ENCODE assay signal across 26 mouse cellular contexts in the genomic region with DNA sequence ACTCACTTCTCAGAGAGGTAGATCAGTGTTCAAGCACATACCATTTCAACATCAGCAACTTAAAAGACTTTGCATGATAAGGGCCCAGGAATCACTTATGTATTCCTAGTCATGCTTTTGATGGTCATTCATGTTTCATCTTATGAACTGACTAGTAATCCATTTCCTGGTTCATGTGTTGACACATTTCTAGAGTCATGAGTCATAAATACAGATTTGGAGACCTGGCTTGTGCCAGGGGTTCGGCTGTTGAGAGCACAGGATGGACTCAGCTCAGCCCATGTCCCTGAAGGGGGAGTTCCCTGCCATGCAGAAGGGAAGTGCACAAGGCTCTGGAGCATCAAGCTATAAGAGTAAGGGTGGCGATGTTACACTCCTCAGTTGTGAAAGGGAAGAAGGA. TPM values are rescaled to one million over a fixed set of nuclear protein-coding genes. Genes with fewer than 3 reads are reported as not detected.
"Had no signal": no experiment of that assay in that cellular context is flagged by ENCODE, and none has a peak within 500 bp of the region (broad histone marks: within the 10 kb centered on the region; RNA-seq: fewer than 3 reads in every experiment).

No protein-coding gene starts in this region.

- H3K27ac ChIP-seq: kidney, embryonic 15.5 days; limb, embryonic 12.5 days; limb, embryonic 15.5 days; liver, embryonic 14.5 days; midbrain, embryonic 12.5 days; neural tube, embryonic 13.5 days; stomach, embryonic 15.5 days had no signal

- H3K4me2 ChIP-seq: kidney, embryonic 15.5 days; limb, embryonic 12.5 days; limb, embryonic 15.5 days; liver, embryonic 11.5 days; lung, embryonic 14.5 days; midbrain, embryonic 12.5 days; neural tube, embryonic 13.5 days; stomach, embryonic 15.5 days had no signal

- H3K9me3 ChIP-seq: limb, embryonic 15.5 days; midbrain, embryonic 12.5 days; neural tube, embryonic 13.5 days; stomach, embryonic 15.5 days had no signal

- H3K36me3 ChIP-seq: kidney, embryonic 15.5 days; limb, embryonic 12.5 days; limb, embryonic 15.5 days; midbrain, embryonic 12.5 days; neural tube, embryonic 13.5 days; stomach, embryonic 15.5 days had no signal

- DNase-seq: kidney, postnatal 10 days; kidney, postnatal 4 days; left cerebral cortex, postnatal 4 days; liver, postnatal 0 days; lung, embryonic 14.5 days; lung, postnatal 10 days; lung, postnatal 36 days; retina, postnatal 1 day; right cerebral cortex, postnatal 25 days; spleen, adult 18-20 months; thymus, adult 18-20 months; thymus, postnatal 14 days; thymus, postnatal 4 days had no signal

- H3K27me3 ChIP-seq: kidney, embryonic 15.5 days; limb, embryonic 12.5 days; limb, embryonic 15.5 days; midbrain, embryonic 12.5 days; neural tube, embryonic 13.5 days; stomach, embryonic 15.5 days had no signal

- ATAC-seq: liver, postnatal 0 days; midbrain, embryonic 16.5 days had no signal

- H3K4me1 ChIP-seq: kidney, embryonic 15.5 days; midbrain, embryonic 12.5 days; neural tube, embryonic 13.5 days; stomach, embryonic 15.5 days had no signal

- H3K9ac ChIP-seq: kidney, embryonic 15.5 days; limb, embryonic 12.5 days; limb, embryonic 15.5 days; liver, embryonic 14.5 days; liver, postnatal 0 days; lung, embryonic 14.5 days; midbrain, embryonic 12.5 days; neural tube, embryonic 13.5 days; stomach, embryonic 15.5 days had no signal

- H3K4me3 ChIP-seq: kidney, embryonic 15.5 days; limb, embryonic 12.5 days; limb, embryonic 15.5 days; midbrain, embryonic 12.5 days; myocyte; neural tube, embryonic 13.5 days; stomach, embryonic 15.5 days had no signal

RNA-seq across cellular contexts. Expression of gene Kcnj15, which starts 15.7 kb away (rescaled TPM):
- total RNA-seq: megakaryocyte-erythroid progenitor cell, adult 5-6 weeks; monocyte, adult 5-6 weeks; neutrophil, adult 5-6 weeks had no signal
